Mouse (Mus musculus) MEL (cell line): ENCODE measurements at regions not wholly inside any gene's neighbourhood (a gene's known extent, or its start where the extent isn't known, plus 50 kb on each side); places are given as distances from the start of the nearest gene placed in this dataset.

Experiments used
- DNase-seq: peaks from one replicate; pipeline ENCODE4 v3.0.0; 2011; ENCODE audit warnings: low read depth, low spot score
- H3K27ac ChIP-seq: 2 replicates; pipeline ENCODE4 v1.5.1; 2012; ENCODE audit warnings: low read depth, mild to moderate bottlenecking, control low read depth, low read length, moderate library complexity; ENCODE audit not compliant: control insufficient read depth
- H3K27me3 ChIP-seq, 2 experiments: fragments of 150-350 bp in 1 of 2; sonication (generic) in 1 of 2; 2 replicates each; pipeline ENCODE4 v1.6.1; 2012; ENCODE audit warnings: low read length in 2 of 2, mild to moderate bottlenecking in 2 of 2, improper control_type of control experiment in 1 of 2, moderate library complexity in 1 of 2; ENCODE audit not compliant: insufficient read depth in 2 of 2, control insufficient read depth in 1 of 2
- H3K36me3 ChIP-seq, 2 experiments: 2 replicates each; pipeline ENCODE4 v1.6.1; 2012 to 2014; ENCODE audit warnings: low read length in 2 of 2, improper control_type of control experiment in 1 of 2, inconsistent platforms in 1 of 2, mild to moderate bottlenecking in 1 of 2; ENCODE audit not compliant: insufficient read depth in 2 of 2, control insufficient read depth in 1 of 2
- H3K4me1 ChIP-seq, 2 experiments: fragments of 150-350 bp in 1 of 2; sonication (generic) in 1 of 2; 2 replicates each; pipeline ENCODE4 v1.6.1; 2012; ENCODE audit warnings: low read length in 2 of 2, improper control_type of control experiment in 1 of 2, mild to moderate bottlenecking in 1 of 2; ENCODE audit not compliant: insufficient read depth in 2 of 2, control insufficient read depth in 1 of 2
- H3K4me3 ChIP-seq, 2 experiments: fragments of 150-350 bp in 1 of 2; sonication (generic) in 1 of 2; 2 replicates each; pipeline ENCODE4 v1.5.1; 2012; ENCODE audit warnings: low read depth in 2 of 2, low read length in 2 of 2, mild to moderate bottlenecking in 2 of 2, moderate library complexity in 2 of 2, control low read depth in 1 of 2, improper control_type of control experiment in 1 of 2; ENCODE audit not compliant: control insufficient read depth in 1 of 2, insufficient read depth in 1 of 2
- H3K79me2 ChIP-seq: 2 replicates; pipeline ENCODE4 v1.6.1; 2012; ENCODE audit warnings: mild to moderate bottlenecking, low read length, moderate library complexity; ENCODE audit not compliant: control insufficient read depth, poor library complexity, insufficient read depth
- H3K9ac ChIP-seq: 2 replicates; pipeline ENCODE4 v1.6.1; 2012; ENCODE audit warnings: low read depth, mild to moderate bottlenecking, control low read depth, low read length, moderate library complexity; ENCODE audit not compliant: control insufficient read depth, poor library complexity, severe bottlenecking
- H3K9me3 ChIP-seq: fragments of 150-350 bp; sonication (generic); replicated peaks from 2 replicates; pipeline ENCODE4 v1.6.1; 2012; ENCODE audit warnings: mild to moderate bottlenecking, low read length, improper control_type of control experiment, moderate library complexity; ENCODE audit not compliant: insufficient read depth
- BHLHE40 ChIP-seq: IDR thresholded peaks from 2 replicates; pipeline ENCODE4 v1.6.1; 2012; ENCODE audit warnings: low read depth, mild to moderate bottlenecking, inconsistent platforms, low read length, improper control_type of control experiment, borderline replicate concordance
- E2F4 ChIP-seq: IDR thresholded peaks from 2 replicates; pipeline ENCODE4 v1.6.1; 2011; ENCODE audit warnings: low read depth, low read length, improper control_type of control experiment, borderline replicate concordance
- ELF1 ChIP-seq: IDR thresholded peaks from 2 replicates; pipeline ENCODE4 v1.6.1; 2014; ENCODE audit warnings: low read depth, mild to moderate bottlenecking, inconsistent platforms, low read length, improper control_type of control experiment, moderate library complexity
- HCFC1 ChIP-seq: IDR thresholded peaks from 2 replicates; pipeline ENCODE4 v1.6.1; 2012; ENCODE audit warnings: low read depth, mild to moderate bottlenecking, inconsistent platforms, low read length, improper control_type of control experiment, moderate library complexity
- JUND ChIP-seq: IDR thresholded peaks from 2 replicates; pipeline ENCODE4 v1.6.1; 2011; ENCODE audit warnings: low read depth, mild to moderate bottlenecking, improper control_type of control experiment, low read length
- MYB ChIP-seq: IDR thresholded peaks from 2 replicates; pipeline ENCODE4 v1.6.1; 2011; ENCODE audit warnings: mild to moderate bottlenecking, low read depth, low read length, improper control_type of control experiment
- NRF1 ChIP-seq: IDR thresholded peaks from 2 replicates; pipeline ENCODE4 v1.6.1; 2014; ENCODE audit warnings: low read depth, mild to moderate bottlenecking, inconsistent platforms, low read length, improper control_type of control experiment, moderate library complexity; ENCODE audit not compliant: poor library complexity, insufficient read depth, severe bottlenecking
- POLR2A ChIP-seq, 2 experiments: IDR thresholded peaks; 2 replicates each; pipeline ENCODE4 v1.6.1; 2011 to 2012; ENCODE audit warnings: low read length in 2 of 2, mild to moderate bottlenecking in 2 of 2, control low read depth in 1 of 2, improper control_type of control experiment in 1 of 2, low read depth in 1 of 2, moderate library complexity in 1 of 2; ENCODE audit not compliant: control insufficient read depth in 1 of 2, insufficient read depth in 1 of 2, poor library complexity in 1 of 2
- RAD21 ChIP-seq: IDR thresholded peaks from 2 replicates; pipeline ENCODE4 v1.6.1; 2011; ENCODE audit warnings: mild to moderate bottlenecking, low read depth, low read length, improper control_type of control experiment
- RCOR1 ChIP-seq: IDR thresholded peaks from 2 replicates; pipeline ENCODE4 v1.6.1; 2012; ENCODE audit warnings: low read depth, mild to moderate bottlenecking, inconsistent platforms, low read length, improper control_type of control experiment
- SMC3 ChIP-seq: IDR thresholded peaks from 2 replicates; pipeline ENCODE4 v1.6.1; 2011; ENCODE audit warnings: low read depth, low read length, improper control_type of control experiment
- ZC3H11A ChIP-seq: IDR thresholded peaks from 2 replicates; pipeline ENCODE4 v1.6.1; 2012; ENCODE audit warnings: low read depth, mild to moderate bottlenecking, inconsistent platforms, low read length, improper control_type of control experiment
- ZKSCAN1 ChIP-seq: IDR thresholded peaks from 2 replicates; pipeline ENCODE4 v1.6.1; 2012; ENCODE audit warnings: low read depth, mild to moderate bottlenecking, inconsistent platforms, low read length, improper control_type of control experiment, moderate library complexity

GRCm38 (mm10) chr13:57070479-57070878 is 174.7 kb upstream of the Trpc7 start:
- no peak for TF ChIP-seq POLR2A (IDR thresholded peaks at IDR 0.05; ENCODE audit: control insufficient read depth in 1 of 2, insufficient read depth in 1 of 2, low read depth in 1 of 2, low read length in 2 of 2, poor library complexity in 1 of 2)
- TF ChIP-seq ZC3H11A: no peak
- TF ChIP-seq ELF1: no peak
- no peak for TF ChIP-seq JUND
- H3K4me1 ChIP-seq: no peaks in the 10 kb centered on the region
- H3K27ac ChIP-seq: no peak overlapping the region
- H3K9ac ChIP-seq: no peak overlapping the region
- no peaks in the 10 kb centered on the region for H3K27me3 ChIP-seq
- H3K4me3 ChIP-seq: no peak overlapping the region
- no peaks in the 10 kb centered on the region for H3K36me3 ChIP-seq
- H3K9me3 ChIP-seq: no peaks in the 10 kb centered on the region
- no peaks in the 10 kb centered on the region for H3K79me2 ChIP-seq
- DNase-seq: no peak

- Histone ChIP-seq H3K27ac (no peak overlapping the region), H3K4me1 (no peaks in the 10 kb centered on the region), H3K27me3 (no peaks in the 10 kb centered on the region), H3K4me3 (no peak overlapping the region), H3K9me3 (no peaks in the 10 kb centered on the region), H3K36me3 (no peaks in the 10 kb centered on the region), H3K79me2 (no peaks in the 10 kb centered on the region), H3K9ac (no peak overlapping the region)
- DNase-seq: no peak
- no peak for TF ChIP-seq RAD21
- TF ChIP-seq ZKSCAN1: no peak
- no peak for TF ChIP-seq MYB
- no peak for TF ChIP-seq JUND
- no peak for TF ChIP-seq HCFC1
- TF ChIP-seq BHLHE40: no peak
- TF ChIP-seq RCOR1: no peak
Observed at GRCm38 (mm10) chr13:57061656-57062055, 165.9 kb upstream of the Trpc7 start.

GRCm38 (mm10) chr13:57061074-57061473 is 165.3 kb upstream of the Trpc7 start:
- H3K27ac ChIP-seq: no peak overlapping the region
- H3K36me3 ChIP-seq: no peaks in the 10 kb centered on the region
- no peak overlapping the region for H3K9ac ChIP-seq
- H3K79me2 ChIP-seq: no peaks in the 10 kb centered on the region
- TF ChIP-seq NRF1 (no peak), ZKSCAN1 (no peak), SMC3 (no peak), E2F4 (no peak)
- TF ChIP-seq, all 39 proteins: peak for 0
- no peaks in the 10 kb centered on the region for H3K4me1 ChIP-seq
- DNase-seq: no peak
- H3K27me3 ChIP-seq: no peaks in the 10 kb centered on the region
- no peak overlapping the region for H3K4me3 ChIP-seq
- H3K9me3 ChIP-seq: no peaks in the 10 kb centered on the region
